Mouse (Mus musculus) kidney, embryonic 15.5 days (tissue): ENCODE results near the gene Pcbd2. TPM values are rescaled to one million over a fixed set of nuclear protein-coding genes. Genes with fewer than 3 reads are reported as not detected.
"Not testable (repeated sequence)": the region's sequence is repeated elsewhere in the genome, so short reads cannot be mapped to it uniquely, and the experiment has no call there.

Experiments
- ATAC-seq: fragments of 200-750 bp; cut with Nextera tagmentation; replicated peaks from 2 replicates; pipeline ENCODE4 v1.8.0; 2017; ENCODE audit warnings: moderate TSS enrichment; ENCODE audit not compliant: low FRiP score
- H3K27ac ChIP-seq: fragments of 300-500 bp; sonication (generic); 2 replicates; pipeline ENCODE4 v1.5.1; 2015; ENCODE audit warnings: mild to moderate bottlenecking, inconsistent platforms
- H3K27me3 ChIP-seq: fragments of 300-500 bp; sonication (generic); 2 replicates; pipeline ENCODE4 v1.6.1; 2015; ENCODE audit warnings: inconsistent platforms
- H3K36me3 ChIP-seq: fragments of 300-500 bp; sonication (generic); 2 replicates; pipeline ENCODE4 v1.6.1; 2015; ENCODE audit warnings: inconsistent platforms
- H3K4me1 ChIP-seq: fragments of 300-500 bp; sonication (generic); 2 replicates; pipeline ENCODE4 v1.6.1; 2015; ENCODE audit warnings: inconsistent platforms
- H3K4me2 ChIP-seq: fragments of 300-500 bp; sonication (generic); 2 replicates; pipeline ENCODE4 v1.6.1; 2015; ENCODE audit warnings: moderate library complexity, mild to moderate bottlenecking, inconsistent platforms
- H3K4me3 ChIP-seq: fragments of 300-500 bp; sonication (generic); replicated peaks from 2 replicates; pipeline ENCODE4 v1.5.1; 2015; ENCODE audit warnings: mild to moderate bottlenecking, inconsistent platforms
- H3K9ac ChIP-seq: fragments of 300-500 bp; sonication (generic); 2 replicates; pipeline ENCODE4 v1.6.1; 2015; ENCODE audit warnings: mild to moderate bottlenecking, inconsistent platforms
- H3K9me3 ChIP-seq: fragments of 300-500 bp; sonication (generic); replicated peaks from 2 replicates; pipeline ENCODE4 v1.6.1; 2016; ENCODE audit warnings: inconsistent platforms
- WGBS: fragments of 180-500 bp; shearing (Covaris S2); methylation state at CpG from one replicate; pipeline ENCODE4 v1.1.7; 2015; ENCODE audit warnings: mixed read lengths; 5-methylcytosine and 5-hydroxymethylcytosine counted together
- polyA plus RNA-seq: library from polyadenylated mRNA; unstranded; fragments of >200 nt; fragmentation: Nextera tagmentation; extraction: Ambion mirVana; gene quantifications from 2 replicates; pipeline ENCODE4 v1.2.1, GENCODE M21; 2015

Gene Pcbd2
- 54.9 and 57.6 TPM in 2 replicates for polyA plus RNA-seq

GRCm38 (mm10) chr13:55727120-55727838, at the start of gene Pcbd2:
Gene Pcbd2, plus strand, starts transcription at chr13:55727368.
- H3K4me2 ChIP-seq, result peak within 1 kb of the TSS; percentile 74
- H3K27ac ChIP-seq, result peak within 1 kb of the TSS; percentile 98
- ATAC-seq, result peak; percentile 91
- 0 out of 2 replicates have a peak, but pooled peaks cover 3% of the 10 kb centered on the region for H3K4me1 ChIP-seq
- peaks cover 33% of the 10 kb centered on the region for H3K36me3 ChIP-seq
- under 1% methylated on average over 68 of the region's 73 CpGs for WGBS
- no peaks in the 10 kb centered on the region for H3K9me3 ChIP-seq
- H3K27me3 ChIP-seq, result no peaks in the 10 kb centered on the region
- peak within 1 kb of the TSS; percentile 61 for H3K4me3 ChIP-seq
- peak within 1 kb of the TSS; percentile 67 for H3K9ac ChIP-seq

- Histone ChIP-seq H3K4me1 (no peaks in the 10 kb centered on the region), H3K36me3 (peaks cover 51% of the 10 kb centered on the region), H3K9me3 (no peaks in the 10 kb centered on the region), H3K27me3 (no peaks in the 10 kb centered on the region), H3K4me2 (no peak overlapping the region), H3K9ac (no peak overlapping the region), H3K27ac (no peak overlapping the region), H3K4me3 (no peak overlapping the region)
- 83% methylated on average over 9 of the region's 9 CpGs for WGBS
- ATAC-seq, result no peak
Observed at GRCm38 (mm10) chr13:55682201-55682600, 45.0 kb upstream of the Pcbd2 start.

- WGBS, result 87% methylated on average over 3 of the region's 3 CpGs
- no peak for ATAC-seq
- Histone ChIP-seq H3K36me3 (peaks cover 37% of the 10 kb centered on the region), H3K4me3 (no peak overlapping the region), H3K4me1 (no peaks in the 10 kb centered on the region), H3K27ac (no peak overlapping the region), H3K4me2 (no peak overlapping the region), H3K9ac (no peak overlapping the region), H3K9me3 (no peaks in the 10 kb centered on the region), H3K27me3 (no peaks in the 10 kb centered on the region)
Observed at GRCm38 (mm10) chr13:55683581-55683980, 43.6 kb upstream of the Pcbd2 start.

- Histone ChIP-seq H3K4me3 (no peak overlapping the region), H3K4me1 (no peaks in the 10 kb centered on the region), H3K36me3 (peaks cover 12% of the 10 kb centered on the region; the same call in 1 of the 2 replicates), H3K9me3 (no peaks in the 10 kb centered on the region), H3K27me3 (no peaks in the 10 kb centered on the region), H3K9ac (no peak overlapping the region), H3K27ac (no peak overlapping the region), H3K4me2 (no peak overlapping the region)
- ATAC-seq, result no peak
- 69% methylated on average over 9 of the region's 9 CpGs for WGBS
Observed at GRCm38 (mm10) chr13:55686107-55686633, 41.0 kb upstream of the Pcbd2 start.

- H3K4me1 ChIP-seq, result peaks cover 5% of the 10 kb centered on the region; the same call in 1 of the 2 replicates
- no peaks in the 10 kb centered on the region for H3K36me3 ChIP-seq
- no peak overlapping the region for H3K27ac ChIP-seq
- H3K27me3 ChIP-seq, result no peaks in the 10 kb centered on the region
- no peaks in the 10 kb centered on the region for H3K9me3 ChIP-seq
- ATAC-seq, result no peak
- H3K4me3 ChIP-seq, result no peak overlapping the region
- WGBS, result 38% methylated on average over 4 of the region's 4 CpGs
- H3K9ac ChIP-seq, result no peak overlapping the region
- no peak overlapping the region for H3K4me2 ChIP-seq
Observed at GRCm38 (mm10) chr13:55687927-55688602, 39.1 kb upstream of the Pcbd2 start.

- Histone ChIP-seq H3K4me1 (peaks cover 22% of the 10 kb centered on the region), H3K9me3 (no peaks in the 10 kb centered on the region), H3K4me3 (peak within 1 kb of the TSS; percentile 73), H3K27me3 (no peaks in the 10 kb centered on the region), H3K4me2 (peak within 1 kb of the TSS; percentile 74), H3K36me3 (0 out of 2 replicates have a peak, but pooled peaks cover 3% of the 10 kb centered on the region), H3K9ac (peak within 1 kb of the TSS; percentile 99), H3K27ac (peak within 1 kb of the TSS; percentile 98)
- ATAC-seq, result peak; percentile 98
- 1% methylated on average over 51 of the region's 51 CpGs for WGBS
Observed at GRCm38 (mm10) chr13:55692535-55693242, 34.5 kb upstream of the Pcbd2 start, which contains the start of gene B230219D22Rik. Gene B230219D22Rik, plus strand, starts transcription at chr13:55693124.

GRCm38 (mm10) chr13:55693243-55693721, 33.9 kb upstream of the Pcbd2 start:
- no peaks in the 10 kb centered on the region for H3K27me3 ChIP-seq
- peaks cover 22% of the 10 kb centered on the region for H3K4me1 ChIP-seq
- no peaks in the 10 kb centered on the region for H3K9me3 ChIP-seq
- peak overlapping the region; percentile 99 for H3K9ac ChIP-seq
- H3K4me3 ChIP-seq, result peak overlapping the region; percentile 73
- peaks cover 6% of the 10 kb centered on the region for H3K36me3 ChIP-seq
- peak overlapping the region; percentile 98 for H3K27ac ChIP-seq
- peak; percentile 84 for ATAC-seq
- peak overlapping the region; percentile 74 for H3K4me2 ChIP-seq
- WGBS, result under 1% methylated on average over 68 of the region's 70 CpGs

- Histone ChIP-seq H3K4me1 (peaks cover 22% of the 10 kb centered on the region), H3K4me3 (peak overlapping the region; percentile 73), H3K4me2 (peak overlapping the region; percentile 74), H3K27me3 (no peaks in the 10 kb centered on the region), H3K9ac (peak overlapping the region; percentile 99), H3K9me3 (no peaks in the 10 kb centered on the region), H3K27ac (peak overlapping the region; percentile 98; the same call in 1 of the 2 replicates), H3K36me3 (peaks cover 14% of the 10 kb centered on the region)
- ATAC-seq, result no peak
- WGBS, result 10% methylated on average over 8 of the region's 8 CpGs
Observed at GRCm38 (mm10) chr13:55694110-55694509, 33.1 kb upstream of the Pcbd2 start.

GRCm38 (mm10) chr13:55695989-55696388, 31.2 kb upstream of the Pcbd2 start:
- not testable (repeated sequence) for H3K4me2 ChIP-seq, H3K27me3 ChIP-seq, H3K9ac ChIP-seq, H3K9me3 ChIP-seq, ATAC-seq, H3K27ac ChIP-seq, H3K4me3 ChIP-seq
- peaks cover 22% of the 10 kb centered on the region for H3K4me1 ChIP-seq
- H3K36me3 ChIP-seq, result peaks cover 32% of the 10 kb centered on the region
- WGBS, result 92% methylated on average over 1 of the region's 3 CpGs

- no peak overlapping the region for H3K4me3 ChIP-seq
- H3K4me2 ChIP-seq, result no peak overlapping the region
- H3K36me3 ChIP-seq, result peaks cover 61% of the 10 kb centered on the region
- no peaks in the 10 kb centered on the region for H3K4me1 ChIP-seq
- H3K27me3 ChIP-seq, result no peaks in the 10 kb centered on the region
- H3K9me3 ChIP-seq, result no peaks in the 10 kb centered on the region
- 86% methylated on average over 4 of the region's 4 CpGs for WGBS
- no peak overlapping the region for H3K9ac ChIP-seq
- ATAC-seq, result no peak
- H3K27ac ChIP-seq, result no peak overlapping the region
Observed at GRCm38 (mm10) chr13:55704301-55704700, 22.9 kb upstream of the Pcbd2 start.

- H3K9me3 ChIP-seq, result no peaks in the 10 kb centered on the region
- no peak for ATAC-seq
- no peak overlapping the region for H3K27ac ChIP-seq
- no peak overlapping the region for H3K9ac ChIP-seq
- WGBS, result 88% methylated on average over 3 of the region's 3 CpGs
- H3K4me3 ChIP-seq, result no peak overlapping the region
- H3K4me1 ChIP-seq, result peaks cover 7% of the 10 kb centered on the region
- peaks cover 1% of the 10 kb centered on the region for H3K36me3 ChIP-seq
- H3K27me3 ChIP-seq, result no peaks in the 10 kb centered on the region
- no peak overlapping the region for H3K4me2 ChIP-seq
Observed at GRCm38 (mm10) chr13:55712846-55713245, 14.3 kb upstream of the Pcbd2 start.
